Mouse (Mus musculus): ENCODE measurements around the gene Spag4. TPM values are rescaled to one million over a fixed set of nuclear protein-coding genes. Genes with fewer than 3 reads are reported as not detected.

Gene Spag4
- polyA plus RNA-seq, 1 experiment from 2014 or later = 3.1 TPM

GRCm38 (mm10) chr2:156052816-156053215 lies 12.2 kb upstream of the Spag4 start, which contains the start of gene Fer1l4:
Gene Fer1l4 (minus strand): TSS chr2:156052947.
- H3K4me1 ChIP-seq (ENCODE audit: control insufficient read depth, insufficient read depth, low read length) = no peaks in the 10 kb centered on the region
- no peak within 1 kb of the TSS for H3K4me3 ChIP-seq (ENCODE audit: low read depth, low read length)
- 66% methylated on average over 9 of the region's 9 CpGs for WGBS
- no peak within 1 kb of the TSS for H3K4me2 ChIP-seq (replicated peaks; ENCODE audit: low read depth, low read length)
- H3K27me3 ChIP-seq (ENCODE audit: control insufficient read depth, insufficient read depth, low read length) = no peaks in the 10 kb centered on the region
- H3K27ac ChIP-seq (ENCODE audit: low read length) = no peak within 1 kb of the TSS
- no peaks in the 10 kb centered on the region for H3K36me3 ChIP-seq (ENCODE audit: control insufficient read depth, insufficient read depth, low read length)
- no peaks in the 10 kb centered on the region for H3K9me3 ChIP-seq (ENCODE audit: control insufficient read depth, low read depth, low read length)
- no peak within 1 kb of the TSS for H3K9ac ChIP-seq (replicated peaks; ENCODE audit: low read depth, low read length)
- ATAC-seq (ENCODE audit: insufficient number of reproducible peaks, insufficient read depth, low FRiP score, low read depth) = peak; percentile 49

DNA sequence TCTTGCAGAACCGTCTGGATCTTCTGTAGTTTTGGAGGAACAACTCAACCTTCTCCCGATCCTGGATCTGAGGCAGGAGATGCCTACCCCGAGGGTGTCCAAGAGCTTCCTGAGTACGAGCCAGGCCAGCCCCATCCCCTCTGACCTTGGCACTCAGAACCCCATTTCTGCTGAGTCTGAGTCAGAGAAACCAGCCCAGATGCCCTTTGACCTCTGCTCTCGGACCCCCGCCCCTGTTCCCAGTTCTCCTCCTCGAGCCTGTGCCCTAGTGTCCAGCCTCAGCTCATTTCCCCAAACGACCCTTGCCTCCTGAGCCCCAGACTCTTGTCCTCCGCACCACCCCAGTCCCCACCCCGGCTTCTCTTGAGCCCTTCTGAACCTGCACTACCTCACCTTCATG lies 1.2 kb downstream of the Spag4 start:
- 30% methylated on average over 10 of the region's 10 CpGs for WGBS
- H3K36me3 ChIP-seq (ENCODE audit: control insufficient read depth, insufficient read depth, low read length) = peaks cover 15% of the 10 kb centered on the region
- ATAC-seq (ENCODE audit: insufficient number of reproducible peaks, insufficient read depth, low FRiP score, low read depth) = peak; percentile 3; the same call in 1 of the 2 replicates
- peak overlapping the region; percentile 71; the same call in 1 of the 2 replicates for H3K9ac ChIP-seq (replicated peaks; ENCODE audit: low read depth, low read length)
- peak overlapping the region; percentile 74 for H3K4me3 ChIP-seq (ENCODE audit: low read depth, low read length)
- no peaks in the 10 kb centered on the region for H3K9me3 ChIP-seq (ENCODE audit: control insufficient read depth, low read depth, low read length)
- H3K27me3 ChIP-seq (ENCODE audit: control insufficient read depth, insufficient read depth, low read length) = no peaks in the 10 kb centered on the region
- 0 out of 2 replicates have a peak, but pooled peaks cover 6% of the 10 kb centered on the region for H3K4me1 ChIP-seq (ENCODE audit: control insufficient read depth, insufficient read depth, low read length)
- peak overlapping the region; percentile 94 for H3K4me2 ChIP-seq (replicated peaks; ENCODE audit: low read depth, low read length)
- H3K27ac ChIP-seq (ENCODE audit: low read length) = no peak overlapping the region

DNA sequence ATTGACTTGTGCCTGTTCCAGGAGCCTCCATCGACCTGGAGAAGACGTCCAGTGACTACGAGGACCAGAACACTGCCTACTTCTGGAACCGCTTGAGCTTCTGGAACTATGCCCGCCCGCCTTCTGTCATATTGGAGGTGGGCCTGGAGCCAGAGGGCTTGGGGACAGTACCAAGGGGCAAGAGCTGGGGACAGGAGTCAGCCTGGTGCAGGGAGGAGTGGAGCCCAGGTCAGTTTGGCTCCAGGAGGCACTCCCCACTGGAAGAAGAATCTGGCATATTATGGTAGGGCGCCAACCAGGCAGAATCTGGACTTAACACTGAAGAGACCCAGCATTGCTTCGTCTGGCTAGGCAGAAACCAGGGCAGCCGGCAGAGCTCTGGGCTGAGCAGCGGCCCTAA lies 2.9 kb downstream of the Spag4 start:
- no peaks in the 10 kb centered on the region for H3K27me3 ChIP-seq (ENCODE audit: control insufficient read depth, insufficient read depth, low read length)
- WGBS = 90% methylated on average over 10 of the region's 10 CpGs
- no peaks in the 10 kb centered on the region for H3K9me3 ChIP-seq (ENCODE audit: control insufficient read depth, low read depth, low read length)
- no peak overlapping the region for H3K9ac ChIP-seq (replicated peaks; ENCODE audit: low read depth, low read length)
- peaks cover 29% of the 10 kb centered on the region for H3K36me3 ChIP-seq (ENCODE audit: control insufficient read depth, insufficient read depth, low read length)
- H3K4me2 ChIP-seq (replicated peaks; ENCODE audit: low read depth, low read length) = no peak overlapping the region
- no peak for ATAC-seq (ENCODE audit: insufficient number of reproducible peaks, insufficient read depth, low FRiP score, low read depth)
- no peak overlapping the region for H3K4me3 ChIP-seq (ENCODE audit: low read depth, low read length)
- H3K4me1 ChIP-seq (ENCODE audit: control insufficient read depth, insufficient read depth, low read length) = 0 out of 2 replicates have a peak, but pooled peaks cover 6% of the 10 kb centered on the region
- no peak overlapping the region for H3K27ac ChIP-seq (ENCODE audit: low read length)

DNA sequence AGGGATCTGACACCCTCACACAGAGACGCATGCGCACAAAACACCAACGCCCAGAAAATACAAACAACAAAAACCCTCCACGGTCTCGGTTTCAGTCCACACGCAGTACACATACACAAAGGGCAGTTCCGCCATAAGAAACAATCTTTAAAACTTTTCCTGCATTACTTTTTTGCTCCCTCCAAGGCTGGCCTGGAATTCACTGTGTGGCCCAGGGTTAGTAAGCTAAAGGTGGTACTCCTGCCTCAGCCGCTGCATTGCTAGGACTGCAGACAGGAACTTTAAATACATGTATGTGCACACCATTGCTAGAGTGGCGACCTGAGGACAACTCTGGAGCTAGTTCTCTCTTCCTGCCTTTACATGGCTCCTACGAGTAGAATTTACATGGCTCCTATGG lies 6.3 kb downstream of the Spag4 start:
- Histone ChIP-seq H3K4me1 (ENCODE audit: control insufficient read depth, insufficient read depth, low read length) (0 out of 2 replicates have a peak, but pooled peaks cover under 1% of the 10 kb centered on the region), H3K27me3 (ENCODE audit: control insufficient read depth, insufficient read depth, low read length) (no peaks in the 10 kb centered on the region), H3K9ac (replicated peaks; ENCODE audit: low read depth, low read length) (no peak overlapping the region), H3K36me3 (ENCODE audit: control insufficient read depth, insufficient read depth, low read length) (peaks cover 61% of the 10 kb centered on the region), H3K4me2 (replicated peaks; ENCODE audit: low read depth, low read length) (no peak overlapping the region), H3K27ac (ENCODE audit: low read length) (no peak overlapping the region), H3K9me3 (ENCODE audit: control insufficient read depth, low read depth, low read length) (no peaks in the 10 kb centered on the region), H3K4me3 (ENCODE audit: low read depth, low read length) (no peak overlapping the region)
- ATAC-seq (ENCODE audit: insufficient number of reproducible peaks, insufficient read depth, low FRiP score, low read depth) = no peak
- WGBS = 94% methylated on average over 10 of the region's 10 CpGs

DNA sequence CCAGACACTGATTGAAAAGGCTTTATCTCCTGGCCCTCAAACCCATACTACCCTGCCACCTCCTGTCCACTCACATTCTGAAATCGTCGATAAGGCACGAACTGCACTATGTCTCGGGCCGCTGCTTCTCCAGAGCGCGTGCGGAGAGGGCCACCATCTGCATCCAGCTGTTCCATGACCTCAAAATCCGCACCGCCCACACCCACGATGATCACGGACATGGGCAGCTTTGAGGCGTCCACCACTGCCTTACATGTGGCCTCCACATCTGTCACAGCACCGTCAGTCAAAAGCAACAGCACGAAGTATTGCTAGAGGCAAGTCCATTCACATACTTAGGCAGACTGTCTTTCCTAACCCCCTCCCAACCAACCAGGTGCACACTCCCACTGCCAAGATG lies 8.8 kb downstream of the Spag4 start:
- Histone ChIP-seq H3K27me3 (ENCODE audit: control insufficient read depth, insufficient read depth, low read length) (no peaks in the 10 kb centered on the region), H3K4me1 (ENCODE audit: control insufficient read depth, insufficient read depth, low read length) (no peaks in the 10 kb centered on the region), H3K9ac (replicated peaks; ENCODE audit: low read depth, low read length) (no peak overlapping the region), H3K36me3 (ENCODE audit: control insufficient read depth, insufficient read depth, low read length) (peaks cover 84% of the 10 kb centered on the region), H3K4me2 (replicated peaks; ENCODE audit: low read depth, low read length) (no peak overlapping the region), H3K9me3 (ENCODE audit: control insufficient read depth, low read depth, low read length) (no peaks in the 10 kb centered on the region), H3K4me3 (ENCODE audit: low read depth, low read length) (no peak overlapping the region), H3K27ac (ENCODE audit: low read length) (no peak overlapping the region)
- WGBS = 79% methylated on average over 15 of the region's 15 CpGs
- no peak for ATAC-seq (ENCODE audit: insufficient number of reproducible peaks, insufficient read depth, low FRiP score, low read depth)

GRCm38 (mm10) chr2:156077461-156077860 lies 12.5 kb downstream of the Spag4 start:
- H3K27ac ChIP-seq (ENCODE audit: low read length) = no peak overlapping the region
- ATAC-seq (ENCODE audit: insufficient number of reproducible peaks, insufficient read depth, low FRiP score, low read depth) = no peak

GRCm38 (mm10) chr2:156078421-156079182 lies 13.6 kb downstream of the Spag4 start:
- no peak for ATAC-seq (ENCODE audit: insufficient number of reproducible peaks, insufficient read depth, low FRiP score, low read depth)
- WGBS = 90% methylated on average over 16 of the region's 16 CpGs
- Histone ChIP-seq H3K27me3 (ENCODE audit: control insufficient read depth, insufficient read depth, low read length) (no peaks in the 10 kb centered on the region), H3K4me3 (ENCODE audit: low read depth, low read length) (no peak overlapping the region), H3K4me1 (ENCODE audit: control insufficient read depth, insufficient read depth, low read length) (no peaks in the 10 kb centered on the region), H3K27ac (ENCODE audit: low read length) (no peak overlapping the region), H3K9me3 (ENCODE audit: control insufficient read depth, low read depth, low read length) (no peaks in the 10 kb centered on the region), H3K4me2 (replicated peaks; ENCODE audit: low read depth, low read length) (no peak overlapping the region), H3K9ac (replicated peaks; ENCODE audit: low read depth, low read length) (no peak overlapping the region), H3K36me3 (ENCODE audit: control insufficient read depth, insufficient read depth, low read length) (peaks cover 54% of the 10 kb centered on the region)

More at GRCm38 (mm10) chr2:156077461-156077860, 12.5 kb downstream of the Spag4 start:
- Histone ChIP-seq H3K4me1 (ENCODE audit: control insufficient read depth, insufficient read depth, low read length) (no peaks in the 10 kb centered on the region), H3K9me3 (ENCODE audit: control insufficient read depth, low read depth, low read length) (no peaks in the 10 kb centered on the region), H3K4me3 (ENCODE audit: low read depth, low read length) (no peak overlapping the region), H3K4me2 (replicated peaks; ENCODE audit: low read depth, low read length) (no peak overlapping the region), H3K27me3 (ENCODE audit: control insufficient read depth, insufficient read depth, low read length) (no peaks in the 10 kb centered on the region), H3K9ac (replicated peaks; ENCODE audit: low read depth, low read length) (no peak overlapping the region), H3K36me3 (ENCODE audit: control insufficient read depth, insufficient read depth, low read length) (peaks cover 66% of the 10 kb centered on the region)
- 87% methylated on average over 7 of the region's 7 CpGs for WGBS

GRCm38 (mm10) chr2:156079183-156079560 lies 14.2 kb downstream of the Spag4 start:
- WGBS = 84% methylated on average over 8 of the region's 8 CpGs
- H3K9me3 ChIP-seq (ENCODE audit: control insufficient read depth, low read depth, low read length) = no peaks in the 10 kb centered on the region
- peaks cover 49% of the 10 kb centered on the region for H3K36me3 ChIP-seq (ENCODE audit: control insufficient read depth, insufficient read depth, low read length)
- H3K27me3 ChIP-seq (ENCODE audit: control insufficient read depth, insufficient read depth, low read length) = no peaks in the 10 kb centered on the region
- no peak overlapping the region for H3K4me2 ChIP-seq (replicated peaks; ENCODE audit: low read depth, low read length)
- H3K4me3 ChIP-seq (ENCODE audit: low read depth, low read length) = no peak overlapping the region
- no peak overlapping the region for H3K27ac ChIP-seq (ENCODE audit: low read length)
- no peak overlapping the region for H3K9ac ChIP-seq (replicated peaks; ENCODE audit: low read depth, low read length)
- ATAC-seq (ENCODE audit: insufficient number of reproducible peaks, insufficient read depth, low FRiP score, low read depth) = no peak
- H3K4me1 ChIP-seq (ENCODE audit: control insufficient read depth, insufficient read depth, low read length) = no peaks in the 10 kb centered on the region
